Mouse (Mus musculus) neural tube, embryonic 14.5 days (tissue): ENCODE measurements at regions not wholly inside any gene's neighbourhood (a gene's known extent, or its start where the extent isn't known, plus 50 kb on each side); places are given as distances from the start of the nearest gene placed in this dataset.

Source experiments
- ATAC-seq: fragments of 200-750 bp; cut with Nextera tagmentation; 2 replicates; pipeline ENCODE4 v1.8.0; 2017; ENCODE audit warnings: low read depth, mild to moderate bottlenecking, moderate TSS enrichment, moderate library complexity
- H3K27ac ChIP-seq: fragments of 300-500 bp; sonication (generic); 2 replicates; pipeline ENCODE4 v1.5.1; 2014; ENCODE audit warnings: low read depth, mild to moderate bottlenecking, control low read depth, low read length, moderate library complexity, mixed read lengths
- H3K27me3 ChIP-seq: fragments of 300-500 bp; sonication (generic); 2 replicates; pipeline ENCODE4 v1.6.1; 2014; ENCODE audit warnings: low read length; ENCODE audit not compliant: control insufficient read depth, insufficient read depth
- H3K36me3 ChIP-seq: fragments of 300-500 bp; sonication (generic); 2 replicates; pipeline ENCODE4 v1.6.1; 2014; ENCODE audit warnings: low read length, mixed read lengths; ENCODE audit not compliant: control insufficient read depth, insufficient read depth
- H3K4me1 ChIP-seq: fragments of 300-500 bp; sonication (generic); 2 replicates; pipeline ENCODE4 v1.6.1; 2014; ENCODE audit warnings: low read length; ENCODE audit not compliant: control insufficient read depth, insufficient read depth
- H3K4me2 ChIP-seq: fragments of 300-500 bp; sonication (generic); 2 replicates; pipeline ENCODE4 v1.6.1; 2014; ENCODE audit warnings: mild to moderate bottlenecking, low read depth, low read length, control low read depth
- H3K4me3 ChIP-seq: fragments of 300-500 bp; sonication (generic); 2 replicates; pipeline ENCODE4 v1.5.1; 2014; ENCODE audit warnings: low read depth, low read length, control low read depth, mixed read lengths
- H3K9ac ChIP-seq: fragments of 300-500 bp; sonication (generic); replicated peaks from 2 replicates; pipeline ENCODE4 v1.6.1; 2014; ENCODE audit warnings: low read depth, mild to moderate bottlenecking, control low read depth, low read length, mixed read lengths
- H3K9me3 ChIP-seq: fragments of 300-500 bp; sonication (generic); 2 replicates; pipeline ENCODE4 v1.6.1; 2016; ENCODE audit warnings: low read length; ENCODE audit not compliant: control insufficient read depth
- WGBS: fragments of 180-500 bp; shearing (Covaris S2); extraction: QIAGEN DNeasy Blood & Tissue Kit; methylation state at CpG from one replicate; pipeline ENCODE4 v1.1.7; 2014; 5-methylcytosine and 5-hydroxymethylcytosine counted together

DNA sequence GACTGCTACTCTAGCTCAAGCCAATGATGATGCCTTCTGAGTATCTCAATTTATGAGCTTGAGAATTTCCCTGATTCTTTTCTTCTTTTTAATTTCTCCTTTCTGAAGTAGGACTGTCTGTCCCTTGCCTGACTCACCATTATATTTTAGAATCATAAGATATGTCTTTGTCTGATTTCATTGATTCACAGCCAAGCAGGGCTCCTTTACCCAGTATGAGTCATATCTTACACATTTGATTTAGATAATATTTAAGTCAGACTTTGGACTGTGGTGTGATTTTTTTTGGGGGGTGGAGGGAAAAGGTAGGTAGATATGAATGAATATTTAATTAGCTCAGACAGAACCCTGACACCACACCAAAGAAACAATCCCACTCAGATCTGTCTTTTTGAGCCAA lies 547.2 kb upstream of the Frg1 start:
- no peak for ATAC-seq
- no peaks in the 10 kb centered on the region for H3K4me1 ChIP-seq
- no peak overlapping the region for H3K9ac ChIP-seq
- H3K4me3 ChIP-seq, result no peak overlapping the region
- no peaks in the 10 kb centered on the region for H3K9me3 ChIP-seq
- H3K4me2 ChIP-seq, result no peak overlapping the region
- no peaks in the 10 kb centered on the region for H3K27me3 ChIP-seq
- H3K36me3 ChIP-seq, result no peaks in the 10 kb centered on the region
- no peak overlapping the region for H3K27ac ChIP-seq

DNA sequence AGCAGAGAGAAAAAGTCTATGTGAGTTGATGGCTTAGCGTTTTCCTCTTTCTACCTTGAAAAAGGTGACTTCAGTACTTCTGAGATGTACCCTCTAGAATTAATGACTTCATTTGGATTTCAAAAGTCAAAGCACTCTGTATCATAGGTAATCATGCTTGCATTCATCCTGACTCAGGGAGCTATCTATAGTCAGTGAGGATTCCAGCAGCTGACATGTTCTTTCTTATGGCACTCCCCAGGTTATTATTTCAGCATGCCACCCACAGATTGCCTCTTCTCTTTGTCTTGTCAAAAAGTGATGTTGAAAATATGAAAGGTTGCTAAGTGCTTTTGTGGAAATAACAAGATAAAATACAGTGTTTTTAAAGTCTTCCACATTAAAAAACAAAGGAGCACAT lies 540.0 kb upstream of the Frg1 start:
- Histone ChIP-seq H3K27me3 (no peaks in the 10 kb centered on the region), H3K4me3 (no peak overlapping the region), H3K36me3 (no peaks in the 10 kb centered on the region), H3K9me3 (no peaks in the 10 kb centered on the region), H3K4me2 (no peak overlapping the region), H3K4me1 (no peaks in the 10 kb centered on the region), H3K9ac (no peak overlapping the region), H3K27ac (no peak overlapping the region)
- 100% methylated on average over 1 of the region's 1 CpGs for WGBS
- no peak for ATAC-seq

- WGBS, result 95% methylated on average over 1 of the region's 1 CpGs
- Histone ChIP-seq H3K4me2 (no peak overlapping the region), H3K4me3 (no peak overlapping the region), H3K9me3 (no peaks in the 10 kb centered on the region), H3K36me3 (no peaks in the 10 kb centered on the region), H3K9ac (no peak overlapping the region), H3K27ac (no peak overlapping the region), H3K4me1 (no peaks in the 10 kb centered on the region), H3K27me3 (no peaks in the 10 kb centered on the region)
- no peak for ATAC-seq
These were observed 533.9 kb upstream of the Frg1 start for GRCm38 (mm10) chr8:41950736-41951135.

DNA sequence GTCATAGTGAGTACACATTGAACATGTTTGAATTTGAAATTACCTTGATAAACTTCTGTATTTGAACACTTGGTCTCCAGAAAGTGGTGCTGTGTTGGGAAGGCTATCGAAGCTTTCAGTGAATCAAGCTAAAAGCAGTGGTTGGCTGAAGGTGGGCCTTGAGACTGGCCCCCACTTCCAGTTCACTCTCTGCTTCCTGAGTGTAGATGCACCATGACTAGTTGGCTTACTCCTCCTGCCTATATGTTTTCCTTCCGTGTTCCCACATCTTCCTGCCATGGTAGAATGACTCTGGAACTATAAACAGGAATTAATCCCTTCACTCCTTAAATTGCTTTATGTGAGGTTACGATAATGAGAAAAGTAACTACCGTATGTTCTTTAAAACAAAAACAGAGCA lies 522.4 kb upstream of the Frg1 start:
- Histone ChIP-seq H3K4me2 (no peak overlapping the region), H3K4me1 (no peaks in the 10 kb centered on the region)
- 82% methylated on average over 4 of the region's 4 CpGs for WGBS

DNA sequence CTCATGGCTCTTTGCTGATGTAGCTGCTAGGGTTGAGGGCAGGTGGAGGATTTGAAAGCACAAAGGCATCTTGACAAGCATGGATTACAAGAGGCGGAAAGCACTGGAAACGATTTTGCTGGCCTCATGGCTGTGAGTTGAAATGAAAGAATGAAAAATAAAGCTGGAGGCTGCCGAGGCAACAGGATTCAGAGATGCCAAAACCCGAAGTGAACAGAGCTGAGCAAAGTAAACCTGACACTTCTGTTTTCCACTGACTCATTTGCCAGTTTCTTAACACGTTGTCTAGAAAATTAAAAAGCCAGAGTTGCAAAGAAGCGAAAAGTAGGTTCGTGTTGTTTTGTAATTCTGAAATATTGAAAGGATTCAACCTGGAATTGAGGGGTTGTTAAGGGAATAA lies 504.2 kb upstream of the Frg1 start:
- no peak for ATAC-seq
- no peaks in the 10 kb centered on the region for H3K27me3 ChIP-seq
- H3K36me3 ChIP-seq, result no peaks in the 10 kb centered on the region
- no peak overlapping the region for H3K4me3 ChIP-seq
- no peak overlapping the region for H3K9ac ChIP-seq
- H3K9me3 ChIP-seq, result no peaks in the 10 kb centered on the region
- H3K4me1 ChIP-seq, result no peaks in the 10 kb centered on the region
- WGBS, result 89% methylated on average over 7 of the region's 7 CpGs
- no peak overlapping the region for H3K4me2 ChIP-seq
- no peak overlapping the region for H3K27ac ChIP-seq

More for the DNA sequence above, 522.4 kb upstream of the Frg1 start:
- H3K27me3 ChIP-seq, result no peaks in the 10 kb centered on the region
- H3K27ac ChIP-seq, result no peak overlapping the region
- no peaks in the 10 kb centered on the region for H3K36me3 ChIP-seq
- ATAC-seq, result no peak
- H3K9ac ChIP-seq, result no peak overlapping the region
- no peak overlapping the region for H3K4me3 ChIP-seq
- H3K9me3 ChIP-seq, result no peaks in the 10 kb centered on the region

DNA sequence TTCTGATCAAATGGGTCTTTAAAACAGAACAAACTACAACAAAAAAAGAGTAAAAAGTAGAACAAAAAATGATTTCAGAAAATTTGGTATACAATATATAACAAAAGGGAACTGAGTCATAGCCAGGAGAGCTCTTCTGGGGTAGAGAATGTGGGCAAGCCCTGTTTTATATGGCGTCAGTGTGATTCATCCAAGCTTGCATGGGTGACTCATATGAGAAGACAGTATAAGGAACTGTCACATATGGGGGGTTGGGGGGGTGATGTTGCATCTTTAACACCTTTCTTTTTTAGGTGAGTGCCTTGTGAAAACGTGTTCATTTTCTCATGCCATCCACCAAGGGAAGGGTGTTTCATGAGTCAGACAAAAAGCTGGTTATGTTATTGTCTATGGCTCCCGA lies 503.7 kb upstream of the Frg1 start:
- Histone ChIP-seq H3K9ac (no peak overlapping the region), H3K4me3 (no peak overlapping the region), H3K27ac (no peak overlapping the region), H3K36me3 (no peaks in the 10 kb centered on the region), H3K9me3 (no peaks in the 10 kb centered on the region), H3K4me1 (no peaks in the 10 kb centered on the region), H3K27me3 (no peaks in the 10 kb centered on the region), H3K4me2 (no peak overlapping the region)
- no peak for ATAC-seq
- WGBS, result 84% methylated on average over 3 of the region's 3 CpGs

DNA sequence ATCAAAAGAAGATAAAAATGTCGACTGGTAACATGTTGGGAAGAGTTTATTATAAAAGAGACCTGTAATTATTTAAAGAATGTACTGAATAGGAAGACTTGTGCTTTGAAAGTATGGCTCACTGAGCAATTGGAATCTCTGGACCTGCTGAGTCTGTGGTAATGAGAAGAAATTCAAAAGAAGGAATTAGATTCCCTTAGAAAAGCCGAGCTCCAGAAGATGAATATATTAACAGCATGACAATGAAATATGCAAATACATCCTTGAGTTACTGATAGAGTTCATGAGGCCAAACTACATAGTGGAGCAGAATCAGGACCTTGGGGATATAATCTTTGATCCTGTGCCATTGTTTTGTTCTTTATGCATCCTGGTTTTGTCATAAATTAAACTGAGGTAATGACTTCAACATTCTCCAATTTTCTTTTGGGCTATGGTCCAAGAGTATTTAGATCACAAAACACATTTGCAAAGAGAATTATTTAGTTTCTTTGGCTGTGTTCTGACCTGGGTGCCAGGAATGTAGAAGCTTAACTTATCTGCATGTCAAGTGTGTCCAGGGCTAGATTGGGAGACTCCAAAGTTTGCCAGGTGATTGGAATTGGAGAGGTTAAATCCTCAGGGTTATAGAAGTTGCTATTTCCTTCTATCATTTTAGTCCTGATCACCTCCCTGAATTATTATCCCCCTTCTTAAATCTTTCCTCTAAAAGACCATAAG lies 461.3 kb upstream of the Frg1 start:
- WGBS, result 26% methylated on average over 2 of the region's 2 CpGs
- no peak for ATAC-seq
- H3K4me2 ChIP-seq, result no peak overlapping the region

DNA sequence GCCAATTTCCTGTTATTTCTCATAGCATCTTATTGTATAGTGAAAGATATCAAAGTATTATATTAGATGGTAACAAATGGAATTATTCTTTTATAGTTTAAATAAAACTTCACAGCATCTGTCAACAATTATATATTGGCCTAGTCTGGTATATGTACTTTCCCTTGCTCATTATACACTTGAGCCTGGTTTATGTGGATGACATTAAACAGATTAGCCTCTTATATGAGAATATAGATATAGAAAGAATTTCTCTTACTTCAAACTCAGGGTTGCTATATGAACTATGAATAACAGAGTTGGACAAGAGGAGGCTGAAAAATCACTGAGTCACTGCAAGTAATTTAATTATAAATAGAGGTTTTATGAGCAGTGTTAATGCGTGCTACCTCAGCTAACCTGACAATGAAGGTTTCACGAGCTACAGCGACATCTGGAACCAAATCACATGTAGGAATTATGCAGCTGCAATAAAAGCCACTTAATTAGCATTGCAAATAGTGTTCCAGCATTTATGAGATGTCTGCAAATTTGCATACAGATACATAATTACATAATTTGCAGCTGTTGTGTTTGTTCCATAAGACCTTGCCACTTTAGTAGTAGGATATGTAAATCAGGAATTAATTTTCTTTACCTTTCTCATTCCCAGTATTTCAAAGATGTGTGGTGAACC lies 452.9 kb upstream of the Frg1 start:
- Histone ChIP-seq H3K9me3 (no peaks in the 10 kb centered on the region), H3K36me3 (no peaks in the 10 kb centered on the region), H3K4me1 (no peaks in the 10 kb centered on the region), H3K27me3 (no peaks in the 10 kb centered on the region), H3K4me3 (no peak overlapping the region), H3K27ac (no peak overlapping the region), H3K9ac (no peak overlapping the region), H3K4me2 (no peak overlapping the region)
- 27% methylated on average over 3 of the region's 3 CpGs for WGBS
- peak; percentile 93 for ATAC-seq

More for the DNA sequence above, 461.3 kb upstream of the Frg1 start:
- Histone ChIP-seq H3K4me3 (no peak overlapping the region), H3K27me3 (no peaks in the 10 kb centered on the region), H3K4me1 (no peaks in the 10 kb centered on the region), H3K27ac (no peak overlapping the region), H3K9me3 (no peaks in the 10 kb centered on the region), H3K9ac (no peak overlapping the region), H3K36me3 (no peaks in the 10 kb centered on the region)

DNA sequence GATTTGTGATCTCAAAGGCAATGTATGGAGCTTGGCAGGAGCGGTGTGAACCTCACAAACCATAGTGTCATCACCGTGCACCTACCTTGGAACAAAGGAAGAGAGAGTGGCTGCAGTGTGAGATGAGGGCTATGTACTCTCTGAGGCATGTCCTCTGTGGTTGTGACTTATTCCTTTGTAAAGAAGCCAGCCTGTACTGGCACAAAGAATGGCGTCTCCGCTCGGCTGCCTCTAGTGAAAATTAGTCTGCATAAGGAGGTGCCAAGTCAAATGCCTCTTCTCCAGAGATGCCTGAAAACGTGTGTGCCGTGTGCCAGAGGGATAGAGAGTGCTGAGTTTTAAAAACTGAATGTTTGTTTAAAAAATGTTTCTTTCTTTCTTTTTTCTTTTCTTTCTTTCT lies 444.0 kb upstream of the Frg1 start:
- 78% methylated on average over 7 of the region's 7 CpGs for WGBS
- H3K4me1 ChIP-seq, result no peaks in the 10 kb centered on the region
- ATAC-seq, result no peak
- H3K4me2 ChIP-seq, result no peak overlapping the region
- no peaks in the 10 kb centered on the region for H3K36me3 ChIP-seq
- H3K27ac ChIP-seq, result no peak overlapping the region
- H3K9me3 ChIP-seq, result no peaks in the 10 kb centered on the region
- no peak overlapping the region for H3K4me3 ChIP-seq
- H3K27me3 ChIP-seq, result no peaks in the 10 kb centered on the region
- no peak overlapping the region for H3K9ac ChIP-seq
